Mouse (Mus musculus) heart, embryonic 11.5 days (tissue): ENCODE data around the gene Fam83g. TPM values are rescaled to one million over a fixed set of nuclear protein-coding genes. Genes with fewer than 3 reads are reported as not detected.
"Not testable (repeated sequence)": the region's sequence is repeated elsewhere in the genome, so short reads cannot be mapped to it uniquely, and the experiment has no call there.

Source experiments
- ATAC-seq: fragments of 200-750 bp; cut with Nextera tagmentation; replicated peaks from 2 replicates; pipeline ENCODE4 v1.8.0; 2017; ENCODE audit warnings: moderate library complexity; ENCODE audit not compliant: insufficient number of reproducible peaks, low FRiP score, low TSS enrichment
- H3K27ac ChIP-seq: fragments of 300-500 bp; sonication (generic); 2 replicates; pipeline ENCODE4 v1.5.1; 2014; ENCODE audit warnings: mild to moderate bottlenecking, low read depth, low read length
- H3K27me3 ChIP-seq: fragments of 300-500 bp; sonication (generic); 2 replicates; pipeline ENCODE4 v1.6.1; 2014; ENCODE audit warnings: mild to moderate bottlenecking, low read length, mixed read lengths; ENCODE audit not compliant: control insufficient read depth, insufficient read depth
- H3K36me3 ChIP-seq: fragments of 300-500 bp; sonication (generic); 2 replicates; pipeline ENCODE4 v1.6.1; 2014; ENCODE audit warnings: mild to moderate bottlenecking, low read length, moderate library complexity, mixed read lengths; ENCODE audit not compliant: control insufficient read depth, insufficient read depth
- H3K4me1 ChIP-seq: fragments of 300-500 bp; sonication (generic); 2 replicates; pipeline ENCODE4 v1.6.1; 2014; ENCODE audit warnings: low read length; ENCODE audit not compliant: control insufficient read depth, insufficient read depth
- H3K4me2 ChIP-seq: fragments of 300-500 bp; sonication (generic); 2 replicates; pipeline ENCODE4 v1.6.1; 2014; ENCODE audit warnings: mild to moderate bottlenecking, moderate library complexity
- H3K4me3 ChIP-seq: fragments of 300-500 bp; sonication (generic); 2 replicates; pipeline ENCODE4 v1.5.1; 2014; ENCODE audit warnings: low read depth, low read length
- H3K9ac ChIP-seq: fragments of 300-500 bp; sonication (generic); 2 replicates; pipeline ENCODE4 v1.6.1; 2014; ENCODE audit warnings: mild to moderate bottlenecking, low read depth, low read length, moderate library complexity
- H3K9me3 ChIP-seq: fragments of 300-500 bp; sonication (generic); replicated peaks from 2 replicates; pipeline ENCODE4 v1.6.1; 2016; ENCODE audit warnings: low read length; ENCODE audit not compliant: control insufficient read depth
- WGBS: fragments of 180-500 bp; shearing (Covaris S2); extraction: QIAGEN DNeasy Blood & Tissue Kit; methylation state at CpG from one replicate; pipeline ENCODE4 v1.1.7; 2014; ENCODE audit not compliant: insufficient replicate concordance; 5-methylcytosine and 5-hydroxymethylcytosine counted together
- polyA plus RNA-seq: library from polyadenylated mRNA; unstranded; fragments of >200 nt; fragmentation: Nextera tagmentation; extraction: Ambion mirVana; gene quantifications from 2 replicates; pipeline ENCODE4 v1.2.1, GENCODE M21; 2014

Gene Fam83g
- 1.6 and 2.0 TPM in 2 replicates for polyA plus RNA-seq

- peak; percentile 79 for ATAC-seq
- H3K4me1 ChIP-seq = peaks cover 47% of the 10 kb centered on the region
- no peak within 1 kb of the TSS; the same call in 1 of the 2 replicates for H3K27ac ChIP-seq
- no peaks in the 10 kb centered on the region for H3K9me3 ChIP-seq
- no peaks in the 10 kb centered on the region for H3K36me3 ChIP-seq
- peak within 1 kb of the TSS; percentile 52 for H3K4me3 ChIP-seq
- 2% methylated on average over 75 of the region's 76 CpGs for WGBS
- peak within 1 kb of the TSS; percentile 84 for H3K4me2 ChIP-seq
- peaks cover 18% of the 10 kb centered on the region for H3K27me3 ChIP-seq
- H3K9ac ChIP-seq = peak within 1 kb of the TSS; percentile 64
Observed at GRCm38 (mm10) chr11:61683907-61684731, at the start of gene Fam83g. TSS of gene Fam83g (plus strand) at chr11:61684091.

GRCm38 (mm10) chr11:61636309-61636708 is 47.6 kb upstream of the Fam83g start:
- not testable (repeated sequence) for H3K4me1 ChIP-seq, H3K27me3 ChIP-seq, H3K4me3 ChIP-seq, H3K4me2 ChIP-seq, ATAC-seq, H3K9ac ChIP-seq, H3K36me3 ChIP-seq, H3K27ac ChIP-seq, H3K9me3 ChIP-seq
- 85% methylated on average over 3 of the region's 4 CpGs for WGBS

- H3K4me3 ChIP-seq = no peak overlapping the region
- WGBS = 39% methylated on average over 1 of the region's 1 CpGs
- no peaks in the 10 kb centered on the region for H3K9me3 ChIP-seq
- H3K27ac ChIP-seq = no peak overlapping the region
- H3K9ac ChIP-seq = no peak overlapping the region
- H3K4me1 ChIP-seq = 0 out of 2 replicates have a peak, but pooled peaks cover 2% of the 10 kb centered on the region
- no peaks in the 10 kb centered on the region for H3K36me3 ChIP-seq
- no peak for ATAC-seq
- no peak overlapping the region for H3K4me2 ChIP-seq
- no peaks in the 10 kb centered on the region for H3K27me3 ChIP-seq
Observed at GRCm38 (mm10) chr11:61637413-61637812, 46.5 kb upstream of the Fam83g start.

GRCm38 (mm10) chr11:61637856-61638255 is 46.0 kb upstream of the Fam83g start:
- H3K9me3 ChIP-seq = no peaks in the 10 kb centered on the region
- 0 out of 2 replicates have a peak, but pooled peaks cover 2% of the 10 kb centered on the region for H3K4me1 ChIP-seq
- H3K27me3 ChIP-seq = no peaks in the 10 kb centered on the region
- no peak overlapping the region for H3K9ac ChIP-seq
- ATAC-seq = no peak
- H3K4me2 ChIP-seq = no peak overlapping the region
- no peaks in the 10 kb centered on the region for H3K36me3 ChIP-seq
- 82% methylated on average over 3 of the region's 3 CpGs for WGBS
- H3K4me3 ChIP-seq = no peak overlapping the region
- no peak overlapping the region for H3K27ac ChIP-seq

GRCm38 (mm10) chr11:61638764-61639536 is 44.9 kb upstream of the Fam83g start:
- ATAC-seq = no peak
- no peaks in the 10 kb centered on the region for H3K9me3 ChIP-seq
- H3K27me3 ChIP-seq = no peaks in the 10 kb centered on the region
- 57% methylated on average over 12 of the region's 12 CpGs for WGBS
- H3K36me3 ChIP-seq = no peaks in the 10 kb centered on the region
- 0 out of 2 replicates have a peak, but pooled peaks cover 2% of the 10 kb centered on the region for H3K4me1 ChIP-seq
- no peak overlapping the region for H3K9ac ChIP-seq
- no peak overlapping the region for H3K27ac ChIP-seq
- H3K4me2 ChIP-seq = no peak overlapping the region
- H3K4me3 ChIP-seq = no peak overlapping the region

GRCm38 (mm10) chr11:61639601-61640177 is 44.2 kb upstream of the Fam83g start:
- 82% methylated on average over 6 of the region's 6 CpGs for WGBS
- no peak overlapping the region for H3K27ac ChIP-seq
- H3K9ac ChIP-seq = no peak overlapping the region
- no peak overlapping the region for H3K4me3 ChIP-seq
- H3K4me1 ChIP-seq = peaks cover 2% of the 10 kb centered on the region; the same call in 1 of the 2 replicates
- H3K36me3 ChIP-seq = no peaks in the 10 kb centered on the region
- H3K27me3 ChIP-seq = no peaks in the 10 kb centered on the region
- H3K4me2 ChIP-seq = no peak overlapping the region
- H3K9me3 ChIP-seq = no peaks in the 10 kb centered on the region
- ATAC-seq = no peak

GRCm38 (mm10) chr11:61640585-61640984 is 43.3 kb upstream of the Fam83g start:
- H3K27me3 ChIP-seq, ATAC-seq, H3K9me3 ChIP-seq, H3K9ac ChIP-seq, H3K4me3 ChIP-seq, H3K27ac ChIP-seq, H3K36me3 ChIP-seq, H3K4me1 ChIP-seq, H3K4me2 ChIP-seq: not testable (repeated sequence)
- WGBS = 50% methylated on average over 9 of the region's 9 CpGs

GRCm38 (mm10) chr11:61642106-61642505 is 41.8 kb upstream of the Fam83g start:
- no peak overlapping the region for H3K4me3 ChIP-seq
- H3K27ac ChIP-seq = no peak overlapping the region
- no peaks in the 10 kb centered on the region for H3K9me3 ChIP-seq
- no peak for ATAC-seq
- H3K9ac ChIP-seq = no peak overlapping the region
- H3K27me3 ChIP-seq = no peaks in the 10 kb centered on the region
- H3K36me3 ChIP-seq = no peaks in the 10 kb centered on the region
- WGBS = 81% methylated on average over 7 of the region's 7 CpGs
- no peak overlapping the region for H3K4me2 ChIP-seq
- H3K4me1 ChIP-seq = no peaks in the 10 kb centered on the region; the same call in 1 of the 2 replicates
